Mouse (Mus musculus) lung, postnatal 0 days (tissue): ENCODE data around the gene Vps26c.

Experiments used
- CTCF ChIP-seq: IDR thresholded peaks from 2 replicates; pipeline ENCODE4 v1.5.1; 2016; ENCODE audit warnings: antibody characterized with exemption, mild to moderate bottlenecking
- EP300 ChIP-seq: IDR thresholded peaks from 2 replicates; pipeline ENCODE4 v1.6.1; 2016; ENCODE audit warnings: antibody characterized with exemption, mild to moderate bottlenecking, control low read depth

DNA sequence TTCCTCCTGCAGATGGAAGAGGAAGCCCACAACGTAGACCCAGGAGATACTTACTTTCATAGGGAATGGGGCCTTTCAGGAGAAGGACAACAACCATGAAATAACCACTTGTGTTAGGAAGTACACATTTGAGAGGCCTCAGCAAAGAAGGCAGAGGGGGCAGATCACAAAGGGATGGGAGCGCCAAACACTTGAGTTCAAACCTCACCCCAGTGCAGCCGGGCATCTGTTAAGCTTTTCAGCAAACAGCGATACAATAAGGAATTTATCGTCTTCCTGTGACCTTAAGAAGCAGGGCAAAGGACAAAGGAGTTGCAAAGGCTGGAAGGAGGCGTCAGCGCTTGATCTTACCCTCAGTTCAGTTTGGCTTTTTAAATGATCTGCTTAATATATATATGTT lies 33.2 kb upstream of the Vps26c start:
- TF ChIP-seq EP300 (no peak), CTCF (no peak)
